Mouse (Mus musculus) NIH3T3 (cell line): ENCODE measurements at regions not wholly inside any gene's neighbourhood (a gene's known extent, or its start where the extent isn't known, plus 50 kb on each side); places are given as distances from the start of the nearest gene placed in this dataset.
"Not testable (repeated sequence)": the region's sequence is repeated elsewhere in the genome, so short reads cannot be mapped to it uniquely, and the experiment has no call there.

Source experiments
- DNase-seq: peaks from one replicate; pipeline ENCODE4 v3.0.0-alpha.2; 2012; ENCODE audit warnings: low read depth

DNA sequence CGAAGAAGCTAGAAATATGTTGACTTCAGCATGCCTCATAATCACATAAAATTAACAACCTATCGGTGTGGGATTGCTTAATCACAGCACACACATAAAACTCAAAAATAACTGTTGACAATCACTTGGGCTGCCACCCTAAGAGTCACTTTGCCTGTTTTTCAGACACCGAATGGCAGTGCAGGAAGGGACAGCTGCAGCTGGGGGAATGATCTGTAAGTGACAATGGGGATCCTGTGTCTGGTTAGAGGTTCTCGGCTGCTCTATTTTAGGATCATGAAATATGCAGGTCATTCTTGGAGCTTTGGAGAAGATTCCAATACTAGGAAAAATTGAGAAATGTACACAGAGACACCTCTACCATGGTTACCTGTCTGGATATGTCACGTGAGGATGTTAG, 54.4 kb upstream of the Tcf12 start:
- no peak for DNase-seq

DNA sequence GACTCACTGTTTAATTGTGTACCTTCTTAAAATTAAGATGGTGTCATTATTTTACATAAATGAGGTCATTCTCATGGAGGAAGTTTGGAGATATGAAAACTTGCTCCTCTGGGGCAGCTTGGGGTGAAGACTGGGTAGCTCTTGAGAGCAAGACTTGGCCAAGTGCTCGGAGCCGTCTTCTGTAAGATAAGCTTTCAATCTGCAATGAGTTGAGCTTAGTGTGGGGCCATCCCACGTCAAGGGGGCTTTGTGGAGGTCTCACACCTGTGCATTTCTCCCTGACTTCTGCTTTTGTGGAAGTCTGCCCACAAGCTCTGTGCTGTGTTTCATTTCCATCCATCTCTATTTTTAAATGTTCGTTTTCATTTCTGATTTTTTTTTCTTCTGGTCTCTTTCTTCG, 54.9 kb upstream of the Tcf12 start:
- no peak for DNase-seq

DNA sequence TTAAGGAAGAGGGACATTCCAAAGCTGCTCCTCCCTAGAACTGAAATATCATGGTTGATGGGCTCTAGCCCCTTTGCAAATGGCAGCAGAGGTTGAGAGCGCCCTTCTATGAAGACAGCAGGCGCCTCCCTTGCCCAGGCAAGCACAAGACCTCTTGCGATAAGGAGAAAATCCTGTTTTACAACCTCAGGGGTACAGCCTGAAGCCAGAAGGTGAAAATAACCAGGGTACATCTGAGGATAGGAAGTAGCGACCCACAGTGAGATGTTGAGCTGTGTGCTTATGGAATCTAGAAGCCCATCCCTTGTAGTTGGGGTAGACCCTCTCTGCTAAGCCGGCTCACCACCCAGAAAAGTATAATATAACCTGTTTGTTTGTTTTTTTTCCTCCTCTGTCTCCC, 57.6 kb upstream of the Tcf12 start:
- no peak for DNase-seq

DNA sequence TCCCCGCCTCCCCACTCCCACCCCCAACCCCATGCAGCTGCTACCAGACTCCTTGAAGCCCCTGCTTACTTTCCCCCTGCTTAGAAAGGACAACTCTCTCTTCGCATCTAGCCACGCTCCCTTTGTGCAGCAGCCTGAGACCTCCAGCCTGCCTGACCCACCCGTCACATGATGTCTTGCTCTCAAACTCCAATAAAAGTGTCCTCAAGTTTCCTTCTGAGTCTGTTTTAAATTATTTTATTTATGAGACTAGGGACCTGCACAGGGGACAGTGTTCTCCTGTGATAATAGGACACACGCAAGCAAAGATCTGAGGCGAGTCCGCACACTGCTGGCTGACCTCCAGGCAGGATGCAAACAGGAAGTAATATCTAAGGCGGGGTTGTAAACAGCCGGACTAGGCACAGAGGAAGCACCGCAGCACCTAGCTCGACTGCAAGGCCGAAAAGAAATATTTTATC, 58.1 kb upstream of the Tcf12 start:
- DNase-seq, result no peak

DNA sequence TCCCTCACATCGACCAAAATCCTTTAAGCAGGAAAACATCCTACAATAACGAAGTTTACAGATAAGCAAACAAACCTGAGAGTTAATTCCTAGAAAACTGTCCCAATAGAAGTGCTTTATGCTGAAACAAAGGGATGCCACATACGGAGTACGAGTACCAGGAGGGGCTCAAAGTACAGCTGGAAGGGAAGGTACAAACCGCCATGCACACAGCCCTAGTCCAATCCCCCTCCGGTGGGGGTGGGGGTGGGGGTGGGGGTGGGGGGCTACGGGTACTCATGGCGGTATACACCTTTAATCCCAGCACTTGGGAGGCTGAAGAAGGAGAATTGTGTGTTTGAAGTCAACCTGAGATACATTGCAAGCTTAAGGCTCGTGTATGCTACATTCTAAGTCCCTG, 58.6 kb upstream of the Tcf12 start:
- DNase-seq, result no peak

DNA sequence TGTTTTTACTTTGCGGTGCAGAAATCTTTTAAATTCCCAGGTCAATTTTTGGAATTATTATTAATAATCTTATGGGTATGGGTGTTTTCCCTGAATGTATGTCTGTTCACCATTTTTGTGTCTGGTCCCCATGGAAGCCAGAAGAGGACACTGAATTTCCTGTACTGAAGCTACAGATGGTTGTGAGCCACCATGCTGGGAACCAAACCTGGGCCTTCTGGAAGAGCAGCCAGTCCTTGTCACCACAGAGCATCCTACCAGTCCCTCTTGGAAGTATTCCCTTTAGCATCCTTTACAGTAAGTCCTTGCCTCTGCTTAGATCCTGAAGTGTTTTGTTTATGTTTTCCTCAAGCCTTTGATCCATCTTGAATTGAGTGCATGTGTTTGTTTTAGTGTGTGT, 60.7 kb upstream of the Tcf12 start:
- no peak for DNase-seq

DNA sequence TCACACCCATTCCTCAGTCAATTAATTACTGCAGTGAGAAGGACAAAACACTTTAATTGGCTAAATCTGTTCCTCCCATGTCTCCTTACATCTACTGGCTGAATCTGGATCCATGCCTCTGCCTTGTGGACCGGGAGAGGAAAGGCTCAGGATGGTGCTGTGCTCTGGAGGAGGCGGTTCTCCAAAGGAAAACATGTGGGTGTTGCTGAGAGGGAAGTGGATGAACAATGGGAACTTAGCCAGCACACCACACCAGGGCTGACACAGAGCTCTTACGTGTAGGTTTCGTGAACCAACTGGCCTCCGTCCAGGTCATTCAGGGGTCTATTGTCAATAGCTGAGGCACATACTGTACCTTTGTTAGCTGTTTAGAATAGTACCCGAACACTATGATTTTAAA, 69.3 kb upstream of the Tcf12 start:
- DNase-seq, result peak; percentile 31

DNA sequence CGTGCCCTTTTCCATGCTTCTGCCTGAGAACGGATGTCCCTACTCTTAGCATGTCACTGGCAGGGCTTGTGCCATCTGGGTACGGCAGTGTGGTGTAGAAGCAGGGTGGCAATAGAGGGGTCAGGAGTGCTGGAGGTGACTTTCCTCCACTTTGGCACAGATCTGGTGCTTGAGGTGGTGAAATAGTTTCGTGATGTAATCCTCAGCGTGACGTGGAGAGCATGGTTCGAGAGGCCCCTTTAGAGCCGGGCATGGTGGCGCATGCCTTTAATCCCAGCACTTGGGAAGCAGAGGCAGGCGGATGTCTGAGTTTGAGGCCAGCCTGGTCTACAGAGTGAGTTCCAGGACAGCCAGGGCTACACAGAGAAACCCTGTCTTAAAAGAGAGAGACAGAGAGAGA, 71.7 kb upstream of the Tcf12 start:
- no peak for DNase-seq

DNA sequence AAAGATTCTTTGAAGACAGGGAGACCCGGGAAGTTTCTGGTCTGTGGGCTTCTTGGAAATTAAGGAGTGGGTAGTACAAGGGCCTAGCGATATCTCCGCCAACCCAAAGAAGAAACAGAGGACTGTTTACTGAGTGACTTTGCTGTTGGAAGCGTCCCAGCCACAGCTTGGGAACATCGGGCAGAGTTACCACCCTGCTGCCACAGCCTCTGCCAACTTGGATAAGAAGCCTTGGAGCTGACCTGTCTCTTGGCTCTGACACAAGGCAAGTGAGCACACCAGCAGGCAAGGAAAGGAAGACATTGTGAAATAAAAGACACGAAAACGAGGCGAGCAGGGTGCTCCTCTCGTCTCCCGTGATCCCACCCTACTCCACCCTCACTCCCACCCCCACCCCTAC, 72.3 kb upstream of the Tcf12 start:
- DNase-seq, result peak; percentile 8

DNA sequence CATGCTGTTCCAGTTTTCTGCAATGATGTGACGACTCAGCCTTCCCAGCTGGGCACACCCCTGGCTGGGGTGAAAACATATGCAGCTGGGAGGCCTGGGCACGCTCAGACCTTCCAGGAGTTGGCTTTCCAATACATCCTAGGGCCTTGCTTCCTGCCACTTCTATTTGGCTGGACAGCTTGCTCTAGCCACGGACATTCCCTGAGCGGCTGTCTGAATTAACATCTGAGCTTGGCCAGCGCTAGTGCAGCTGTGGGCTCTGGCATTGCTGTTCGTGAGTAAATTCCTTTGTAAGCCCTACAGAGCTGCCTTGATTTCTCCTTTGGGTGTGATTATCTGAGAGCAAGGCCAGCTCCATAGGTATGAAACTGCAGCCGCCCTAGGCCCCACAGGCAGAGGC, 78.2 kb upstream of the Tcf12 start:
- peak; percentile 63 for DNase-seq

DNA sequence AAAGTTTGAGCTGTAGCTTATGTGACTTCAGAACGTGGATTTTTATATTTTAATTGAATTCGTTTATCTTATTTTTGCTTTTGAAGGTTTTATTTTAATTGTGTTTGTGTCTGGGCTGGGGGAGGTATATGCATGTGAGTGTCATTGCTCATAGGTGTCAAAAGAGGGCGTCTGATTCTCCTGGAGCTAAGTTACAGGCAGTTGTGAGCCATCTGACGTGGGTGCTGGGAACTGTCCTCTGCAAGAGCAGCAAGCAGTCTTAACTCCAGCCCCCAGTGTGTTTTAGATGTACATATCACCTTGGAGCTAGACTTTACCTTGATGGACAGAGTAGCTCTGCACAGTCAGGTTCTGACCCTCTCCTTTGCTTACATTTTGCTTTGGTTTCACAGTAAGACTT, 79.0 kb upstream of the Tcf12 start:
- DNase-seq, result no peak

DNA sequence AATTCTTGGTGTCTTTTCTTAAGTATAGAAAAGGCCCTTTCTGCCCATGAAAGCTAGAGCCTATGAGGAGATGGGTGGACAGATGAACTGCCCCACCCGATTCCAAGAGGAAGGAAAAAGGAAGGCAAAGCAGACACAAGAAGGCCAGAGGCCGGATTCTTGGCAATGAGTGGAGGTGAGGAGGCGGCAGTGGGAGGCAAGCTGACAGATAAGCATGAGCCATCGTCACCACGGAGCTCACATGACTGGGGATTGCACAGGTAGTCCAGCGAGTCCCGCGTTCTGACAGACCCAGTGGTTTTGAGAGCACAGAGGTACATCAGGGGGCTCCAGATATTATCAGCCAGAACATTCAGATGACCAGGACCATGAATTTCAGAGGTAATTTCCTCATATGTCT, 79.4 kb upstream of the Tcf12 start:
- no peak for DNase-seq

DNA sequence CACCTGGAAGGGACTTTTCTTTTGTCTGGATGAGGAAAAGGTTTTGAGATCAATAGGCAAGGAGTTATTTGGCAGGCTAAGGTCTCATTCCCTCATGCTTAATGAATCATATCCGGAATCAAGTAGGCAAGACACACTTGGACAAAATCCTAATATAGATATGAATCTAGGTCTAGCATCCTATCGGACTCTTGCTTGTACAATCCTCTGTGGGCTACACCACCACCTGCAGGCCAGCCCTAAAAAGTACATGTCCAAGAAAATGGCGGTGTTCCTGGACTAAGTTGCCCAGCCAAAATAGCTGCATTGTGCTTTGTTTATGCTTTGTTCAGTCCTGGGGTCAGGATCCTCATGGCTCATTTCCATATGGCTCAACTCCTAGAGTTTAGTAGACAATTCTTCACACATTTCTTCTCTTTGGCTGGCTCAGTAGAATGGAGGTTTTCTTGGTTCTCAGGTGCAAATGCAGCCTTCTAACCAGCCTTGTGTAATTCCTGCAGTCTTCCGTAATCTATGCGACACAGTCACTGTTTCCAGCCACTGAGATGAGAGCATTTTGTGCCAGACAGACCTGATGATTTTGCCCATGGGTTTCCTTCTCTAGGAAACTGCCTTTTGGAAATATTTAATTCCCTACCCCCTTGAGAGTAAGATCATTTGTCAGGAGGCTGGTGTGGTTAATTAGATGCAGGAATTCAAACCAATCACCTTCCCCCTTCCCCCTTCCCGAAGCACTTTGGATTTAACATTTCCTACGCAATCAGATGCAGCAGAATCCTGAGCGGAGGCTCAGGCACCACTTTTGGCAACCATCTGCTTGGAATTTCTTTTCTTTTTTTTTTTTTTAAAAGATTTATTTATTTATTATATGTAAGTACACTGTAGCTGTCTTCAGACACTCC, 80.6 kb upstream of the Tcf12 start:
- DNase-seq, result peak; percentile 80

DNA sequence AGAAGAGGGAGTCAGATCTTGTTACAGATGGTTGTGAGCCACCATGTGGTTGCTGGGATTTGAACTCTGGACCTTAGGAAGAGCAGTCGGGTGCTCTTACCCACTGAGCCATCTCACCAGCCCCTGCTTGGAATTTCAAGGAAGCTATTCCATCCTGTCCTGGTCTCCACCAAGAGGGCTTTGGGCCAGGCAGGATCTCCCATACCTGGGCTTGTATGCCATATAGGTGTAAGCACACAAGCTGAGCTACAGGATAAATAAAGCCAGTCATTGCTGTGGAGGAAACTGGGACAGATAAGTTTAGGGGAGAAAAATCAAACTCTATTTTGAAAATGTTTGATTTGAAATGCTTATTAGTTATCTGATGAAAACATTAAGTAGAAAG, 81.3 kb upstream of the Tcf12 start:
- DNase-seq, result not testable (repeated sequence)

DNA sequence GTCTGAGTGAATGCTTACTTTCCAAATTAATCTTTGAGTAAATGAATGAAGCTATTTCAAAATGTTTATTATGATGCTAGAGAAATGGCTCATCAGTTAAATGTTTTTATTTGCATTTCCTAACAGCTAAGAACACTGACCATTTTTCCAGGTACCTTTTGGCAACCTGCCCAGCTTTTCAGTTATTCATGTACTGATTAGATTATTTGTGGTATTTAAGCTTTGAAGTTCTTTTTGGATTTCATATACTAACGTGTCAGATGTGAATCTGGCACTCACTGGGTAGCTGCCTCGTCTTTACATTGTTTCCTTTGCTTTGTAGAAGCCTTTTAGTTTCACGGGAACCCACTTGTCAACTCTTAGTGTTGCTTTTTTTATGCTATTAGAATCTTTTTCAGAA, 79.3 kb upstream of the Zfp280d start:
- DNase-seq, result no peak

DNA sequence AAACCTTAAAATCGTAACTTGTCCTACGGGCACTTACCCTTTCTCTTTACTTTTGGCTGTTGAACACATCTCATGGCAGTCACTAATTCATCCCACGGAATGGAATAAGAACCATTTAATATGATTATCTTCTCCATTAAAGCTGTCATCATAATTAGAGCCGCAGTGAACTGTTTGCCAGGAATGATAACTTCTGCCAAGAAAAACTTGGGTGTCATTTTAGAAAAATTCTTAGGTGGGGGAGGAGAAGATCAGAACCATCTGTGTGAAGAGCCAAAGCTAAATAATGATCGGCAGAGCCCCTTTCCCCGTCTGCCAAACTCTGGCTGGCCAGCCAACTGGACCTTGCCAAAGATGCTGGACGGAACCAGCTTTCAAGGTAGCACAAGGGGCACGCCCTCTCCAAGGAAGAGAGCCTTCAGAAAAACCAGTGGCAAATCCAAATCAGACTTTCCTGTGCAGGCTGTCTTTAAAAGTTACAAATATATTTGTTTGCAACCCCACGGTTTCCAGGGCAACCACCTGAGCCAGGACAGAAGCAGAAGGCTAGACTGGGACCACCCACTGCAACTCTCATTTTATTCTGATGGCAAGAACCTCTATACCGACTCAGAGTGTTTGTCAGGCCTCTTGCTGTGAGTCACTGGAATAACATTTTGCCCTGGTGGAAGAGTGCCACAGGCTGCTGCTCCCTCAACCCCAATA, 77.9 kb upstream of the Zfp280d start:
- peak; percentile 85 for DNase-seq

DNA sequence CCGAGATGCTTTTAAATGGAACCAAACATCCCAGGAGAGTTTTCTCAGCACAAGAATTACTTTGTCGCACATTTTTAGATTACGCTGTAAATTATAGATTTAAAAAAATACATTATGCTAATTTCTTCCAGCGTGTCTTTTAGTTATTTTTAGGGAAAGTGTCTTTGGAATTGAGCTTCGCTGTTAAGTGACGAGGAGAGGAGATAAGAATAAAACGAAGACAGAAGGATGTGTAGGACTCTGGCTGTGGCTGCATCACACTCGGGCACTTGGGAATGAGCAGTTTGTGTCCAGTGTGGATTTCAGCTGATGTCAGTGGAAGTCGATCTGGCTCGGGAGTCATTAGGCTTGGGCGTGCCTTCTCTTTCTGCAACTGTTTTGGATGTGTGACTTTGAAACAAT, 77.3 kb upstream of the Zfp280d start:
- DNase-seq, result peak; percentile 12

DNA sequence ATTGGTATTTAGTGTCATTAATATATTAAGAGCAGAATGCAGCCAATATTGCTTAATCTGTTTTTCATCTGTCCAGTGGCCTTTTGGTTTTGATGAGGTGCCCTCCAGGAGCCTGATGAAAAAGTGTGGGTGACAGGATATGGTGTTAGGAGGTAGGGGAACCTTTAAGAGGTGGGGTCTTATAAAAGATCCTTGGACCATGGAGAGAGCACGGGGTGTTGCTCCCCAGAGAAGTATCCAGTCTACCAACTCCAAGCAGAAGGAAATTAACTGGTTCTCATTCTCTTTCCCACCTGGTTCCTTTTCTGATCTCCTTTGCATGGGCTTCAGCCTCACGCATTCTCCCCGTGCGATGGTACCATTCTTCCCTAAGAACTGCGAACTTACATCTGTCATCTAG, 75.7 kb upstream of the Zfp280d start:
- DNase-seq, result no peak

DNA sequence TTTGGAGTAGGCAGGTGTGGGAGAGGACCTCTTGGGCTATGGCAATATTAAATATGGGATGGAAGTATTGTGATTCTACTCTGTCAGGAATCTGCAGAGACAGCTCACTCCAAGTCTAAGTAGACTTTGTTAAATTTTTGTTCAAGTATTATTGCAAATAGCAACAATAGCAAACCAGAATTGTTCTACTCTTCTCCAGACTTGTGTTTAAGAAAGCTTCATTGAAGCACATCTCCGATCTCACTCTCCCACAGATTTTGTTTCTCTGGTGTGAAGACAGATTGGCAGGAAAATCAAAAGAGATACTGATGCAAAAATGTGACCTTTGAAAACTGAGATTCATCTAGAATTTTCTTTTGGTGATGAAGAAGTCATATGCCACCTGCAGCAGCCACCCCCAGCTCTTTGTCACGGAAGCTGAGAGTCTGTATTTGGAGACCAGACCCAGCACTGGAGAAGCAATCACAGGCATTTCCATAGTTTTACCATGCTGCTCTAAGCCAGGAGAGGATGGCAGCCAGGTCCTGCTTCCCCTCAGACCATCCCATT, 70.2 kb upstream of the Zfp280d start:
- DNase-seq, result no peak

DNA sequence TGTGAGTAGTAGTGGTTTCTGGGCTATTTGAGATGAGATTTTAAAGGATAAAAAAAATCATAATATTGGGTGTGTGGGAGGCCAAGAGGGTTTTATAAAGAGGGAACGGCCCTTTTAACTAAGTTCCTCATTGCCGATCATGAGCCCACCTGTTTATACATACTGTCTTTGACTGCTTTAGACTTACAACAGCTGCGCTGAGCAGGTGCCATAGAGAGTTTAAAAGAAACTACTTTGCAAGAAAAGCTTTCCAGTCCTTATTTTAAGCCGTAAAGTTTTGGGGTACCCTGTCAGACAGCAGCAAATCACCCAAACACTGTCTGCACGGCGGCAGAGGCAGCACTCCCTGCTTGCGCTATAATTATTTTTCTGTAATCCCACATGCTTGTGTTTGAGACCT, 68.8 kb upstream of the Zfp280d start:
- DNase-seq, result no peak

DNA sequence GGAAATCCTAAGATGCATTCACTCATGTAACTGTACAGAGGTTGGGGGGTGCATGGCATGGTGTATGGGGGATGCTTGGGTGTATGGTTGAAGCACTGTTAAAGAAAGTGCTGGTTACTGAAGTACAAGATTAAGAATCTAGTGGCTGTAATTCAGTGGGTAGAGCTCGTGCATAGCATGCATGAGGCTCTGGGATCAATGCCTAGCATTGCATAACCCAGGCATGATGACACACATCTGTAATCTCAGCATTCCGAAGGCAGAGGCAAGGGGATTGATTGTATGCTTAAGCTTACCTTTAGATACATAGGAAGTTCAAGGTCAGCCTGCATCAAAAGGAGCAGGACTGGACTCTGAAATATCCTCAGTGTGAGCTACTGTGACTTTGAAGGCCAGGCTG, 67.7 kb upstream of the Zfp280d start:
- DNase-seq, result peak; percentile 77

DNA sequence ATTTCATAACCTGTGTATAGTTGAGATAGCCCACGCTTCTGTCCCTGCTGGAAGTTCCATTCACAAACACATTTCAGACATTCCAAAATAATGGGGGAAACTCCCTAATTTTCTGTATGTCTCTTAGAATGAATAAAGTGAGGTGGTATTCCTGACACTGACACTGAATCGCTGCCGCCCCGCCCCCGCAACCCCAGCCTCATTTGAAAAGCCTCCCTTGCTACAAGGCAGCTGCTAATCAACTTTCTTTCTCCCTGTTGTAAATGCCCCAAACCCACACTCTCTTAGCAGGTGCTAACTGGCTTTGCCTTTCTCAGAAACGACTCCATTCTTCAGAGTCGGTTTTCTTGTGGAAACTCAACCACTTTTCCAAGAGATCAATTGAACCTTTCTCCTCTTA, 66.4 kb upstream of the Zfp280d start:
- DNase-seq, result no peak

DNA sequence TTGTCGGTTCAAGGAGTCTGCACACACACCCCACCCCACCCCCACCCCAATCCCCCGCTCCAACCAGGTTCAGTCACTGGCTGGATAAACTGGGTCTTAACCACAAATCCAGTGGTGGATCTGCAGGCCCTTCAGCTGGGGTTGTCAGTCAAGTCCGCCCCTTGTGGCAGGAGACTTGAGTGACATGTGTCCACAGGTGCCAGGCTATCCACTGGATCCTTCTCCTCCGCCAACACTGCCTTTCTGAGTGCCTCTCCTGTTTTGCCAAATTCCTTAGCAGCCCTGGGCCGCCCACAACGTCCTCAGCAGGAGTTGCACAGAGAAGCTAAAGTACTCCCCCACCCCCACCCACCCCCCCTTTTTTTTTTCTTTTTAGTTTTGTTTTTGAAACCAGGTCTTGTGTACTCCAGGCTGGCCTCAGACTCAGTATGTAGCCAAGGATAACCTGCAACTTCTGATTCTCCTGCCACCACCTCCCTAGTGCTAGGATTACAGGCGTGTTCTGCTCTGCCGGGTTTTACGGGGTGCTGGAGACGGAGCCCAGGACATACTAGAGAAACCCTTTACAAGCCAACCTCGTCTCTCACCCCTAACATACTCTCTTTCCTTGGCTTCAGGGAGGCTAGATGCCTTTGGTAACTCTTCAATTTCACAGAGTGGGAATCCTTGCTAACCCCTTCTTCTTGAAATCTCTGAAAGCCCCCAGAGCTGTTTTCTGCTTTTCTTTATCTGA, 57.2 kb upstream of the Zfp280d start:
- DNase-seq, result peak; percentile 5
